In the genomic region with DNA sequence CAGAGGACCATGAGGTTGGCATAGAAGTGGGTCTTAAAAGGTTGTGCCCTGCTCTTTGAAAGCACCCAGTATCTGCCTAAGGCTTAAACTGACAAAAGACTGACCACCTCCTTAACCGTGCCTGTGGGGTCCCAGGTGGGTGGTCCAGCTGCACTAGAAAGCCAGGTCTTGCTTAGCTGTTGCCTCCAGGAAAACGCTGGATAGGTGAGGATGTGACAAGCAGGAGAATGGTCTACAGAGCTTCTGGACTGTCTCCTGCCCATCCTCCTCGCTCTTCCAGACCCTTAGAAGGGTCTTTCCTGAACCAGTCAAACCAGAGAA, we compare ENCODE assay signal across 8 mouse cellular contexts. TPM values are rescaled to one million over a fixed set of nuclear protein-coding genes. Genes with fewer than 3 reads are reported as not detected.
DNase-seq lines count a peak whose midpoint lies in the region; ATAC-seq and TF ChIP-seq lines count a peak whose summit lies in the region.
"Had no signal": no experiment of that assay in that cellular context is flagged by ENCODE, and none has a peak within 500 bp of the region (broad histone marks: within the 10 kb centered on the region; RNA-seq: fewer than 3 reads in every experiment).

No protein-coding gene starts in this region.

- peaks cover 55% of the 10 kb centered on the region for H3K4me1 ChIP-seq in megakaryocyte, embryonic 14.5 days
- peaks cover 26% of the 10 kb centered on the region for H3K4me1 ChIP-seq in forebrain, embryonic 14.5 days (ENCODE audit: control insufficient read depth, insufficient read depth, low read length)
- H3K4me1 ChIP-seq in liver, embryonic 13.5 days (replicated peaks) = peaks cover 63% of the 10 kb centered on the region
- H3K4me1 ChIP-seq in stomach, postnatal 0 days (replicated peaks; ENCODE audit: control insufficient read depth, insufficient read depth) = peaks cover 9% of the 10 kb centered on the region

- ATAC-seq in megakaryocyte, adult 5-6 weeks (ENCODE audit: poor library complexity, severe bottlenecking) = no peak
- ATAC-seq in forebrain, embryonic 14.5 days = no peak
- ATAC-seq in liver, embryonic 13.5 days (ENCODE audit: low read depth) = no peak
- no peak for ATAC-seq in stomach, postnatal 0 days (ENCODE audit: low FRiP score, low TSS enrichment)

- peak overlapping the region; percentile 82 for H3K4me2 ChIP-seq in forebrain, embryonic 14.5 days (ENCODE audit: low read length)
- peak overlapping the region; percentile 82 for H3K4me2 ChIP-seq in liver, embryonic 13.5 days
- peak overlapping the region; percentile 95 for H3K4me2 ChIP-seq in stomach, postnatal 0 days (replicated peaks; ENCODE audit: low read depth)

- peaks cover 39% of the 10 kb centered on the region for H3K36me3 ChIP-seq in megakaryocyte, embryonic 14.5 days (replicated peaks; ENCODE audit: low read length)
- peaks cover 9% of the 10 kb centered on the region for H3K36me3 ChIP-seq in forebrain, embryonic 14.5 days (ENCODE audit: control insufficient read depth, insufficient read depth, low read length)
- peaks cover 43% of the 10 kb centered on the region for H3K36me3 ChIP-seq in liver, embryonic 13.5 days
- H3K36me3 ChIP-seq in stomach, postnatal 0 days (ENCODE audit: control insufficient read depth, insufficient read depth, low read length) = peaks cover 2% of the 10 kb centered on the region

- no peak for TF ChIP-seq EP300 in stomach, postnatal 0 days (optimal IDR thresholded peaks at IDR 0.05)

- H3K27me3 ChIP-seq in megakaryocyte, embryonic 14.5 days (replicated peaks) = no peaks in the 10 kb centered on the region
- H3K27me3 ChIP-seq in forebrain, embryonic 14.5 days (replicated peaks; ENCODE audit: control insufficient read depth, insufficient read depth, low read length) = no peaks in the 10 kb centered on the region
- H3K27me3 ChIP-seq in liver, embryonic 13.5 days = no peaks in the 10 kb centered on the region
- no peaks in the 10 kb centered on the region for H3K27me3 ChIP-seq in stomach, postnatal 0 days (ENCODE audit: control insufficient read depth, insufficient read depth, low read length)

- no peak for DNase-seq in forebrain, embryonic 14.5 days (ENCODE audit: low spot score)
- DNase-seq in liver, embryonic 13.5 days = no peak
- no peak for DNase-seq in stomach, postnatal 0 days (ENCODE audit: low spot score)
- DNase-seq in urinary bladder, postnatal 14 days (ENCODE audit: low spot score) = no peak
- no peak for DNase-seq in cerebellum, adult 9-10 months
- DNase-seq: left cerebral cortex, postnatal 4 days had no signal

- H3K27ac ChIP-seq in forebrain, embryonic 14.5 days (ENCODE audit: low read depth, low read length) = no peak overlapping the region
- H3K27ac ChIP-seq in liver, embryonic 13.5 days = peak overlapping the region; percentile 98
- H3K27ac ChIP-seq in stomach, postnatal 0 days (replicated peaks) = peak overlapping the region; percentile 82

- peak overlapping the region; percentile 97 for H3K4me3 ChIP-seq in megakaryocyte, embryonic 14.5 days (replicated peaks)
- H3K4me3 ChIP-seq in forebrain, embryonic 14.5 days (ENCODE audit: low read depth, low read length) = peak overlapping the region; percentile 60
- H3K4me3 ChIP-seq in liver, embryonic 13.5 days (replicated peaks) = peak overlapping the region; percentile 92
- H3K4me3 ChIP-seq in stomach, postnatal 0 days (ENCODE audit: low read depth, low read length) = peak overlapping the region; percentile 62

- WGBS in forebrain, embryonic 14.5 days = 8% methylated on average over 3 of the region's 3 CpGs
- 26% methylated on average over 3 of the region's 3 CpGs for WGBS in liver, embryonic 13.5 days (ENCODE audit: insufficient replicate concordance)
- WGBS in stomach, postnatal 0 days = 31% methylated on average over 3 of the region's 3 CpGs

- TF ChIP-seq CTCF in stomach, postnatal 0 days (IDR thresholded peaks at IDR 0.05; ENCODE audit: low read depth) = no peak

- peak overlapping the region; percentile 78 for H3K9ac ChIP-seq in forebrain, embryonic 14.5 days (ENCODE audit: low read length)
- H3K9ac ChIP-seq in liver, embryonic 13.5 days = peak overlapping the region; percentile 97
- peak overlapping the region; percentile 74 for H3K9ac ChIP-seq in stomach, postnatal 0 days (ENCODE audit: low read length)

- no peaks in the 10 kb centered on the region for H3K9me3 ChIP-seq in megakaryocyte, embryonic 14.5 days
- no peaks in the 10 kb centered on the region for H3K9me3 ChIP-seq in forebrain, embryonic 14.5 days (replicated peaks; ENCODE audit: control insufficient read depth, low read length)
- no peaks in the 10 kb centered on the region for H3K9me3 ChIP-seq in liver, embryonic 13.5 days (replicated peaks)
- H3K9me3 ChIP-seq in stomach, postnatal 0 days (ENCODE audit: control insufficient read depth, low read length) = no peaks in the 10 kb centered on the region

RNA-seq across cellular contexts. Expression of gene Spef1, which starts 0.5 kb away (rescaled TPM):
- 1.5 and 1.7 TPM in 2 replicates for polyA plus RNA-seq in megakaryocyte, embryonic 14.5 days (2012; ENCODE audit: insufficient read depth, low replicate concordance)
- 1.5 and 1.8 TPM in 2 replicates for total RNA-seq in megakaryocyte, adult 5-6 weeks (2015)
- 2.4 and 3.3 TPM in 2 replicates for total RNA-seq in megakaryocyte, adult 5-6 weeks (2017)
- polyA plus RNA-seq in forebrain, embryonic 14.5 days (2014; fragmentation: Nextera tagmentation; extraction: Ambion mirVana) = 10.1 and 11.8 TPM in 2 replicates
- polyA plus RNA-seq in liver, embryonic 13.5 days (2015; fragmentation: Nextera tagmentation; extraction: Ambion mirVana) = 1.1 and 1.2 TPM in 2 replicates
- 2.5 and 2.9 TPM in 2 replicates for polyA plus RNA-seq in stomach, postnatal 0 days (2015; fragmentation: Nextera tagmentation; extraction: Ambion mirVana)

RNA-seq across cellular contexts. Expression of gene Cdc25b, which starts 0.8 kb away (rescaled TPM):
- 10.8 and 13.1 TPM in 2 replicates for polyA plus RNA-seq in megakaryocyte, embryonic 14.5 days (2012; ENCODE audit: insufficient read depth, low replicate concordance)
- total RNA-seq in megakaryocyte, adult 5-6 weeks (2015) = 21.5 and 25.5 TPM in 2 replicates
- 29.1 and 35.0 TPM in 2 replicates for total RNA-seq in megakaryocyte, adult 5-6 weeks (2017)
- 30.0 and 32.0 TPM in 2 replicates for polyA plus RNA-seq in forebrain, embryonic 14.5 days (2014; fragmentation: Nextera tagmentation; extraction: Ambion mirVana)
- 171 and 201 TPM in 2 replicates for polyA plus RNA-seq in liver, embryonic 13.5 days (2015; fragmentation: Nextera tagmentation; extraction: Ambion mirVana)
- polyA plus RNA-seq in stomach, postnatal 0 days (2015; fragmentation: Nextera tagmentation; extraction: Ambion mirVana) = 38.7 and 39.5 TPM in 2 replicates

RNA-seq across cellular contexts. Expression of gene Cenpb, which starts 7.7 kb away (rescaled TPM):
- polyA plus RNA-seq in megakaryocyte, embryonic 14.5 days (2012; ENCODE audit: insufficient read depth, low replicate concordance) = 147 and 259 TPM in 2 replicates
- 7.7 and 8.7 TPM in 2 replicates for total RNA-seq in megakaryocyte, adult 5-6 weeks (2015)
- total RNA-seq in megakaryocyte, adult 5-6 weeks (2017) = 15.6 and 16.8 TPM in 2 replicates
- 9.3 and 9.7 TPM in 2 replicates for polyA plus RNA-seq in forebrain, embryonic 14.5 days (2014; fragmentation: Nextera tagmentation; extraction: Ambion mirVana)
- polyA plus RNA-seq in liver, embryonic 13.5 days (2015; fragmentation: Nextera tagmentation; extraction: Ambion mirVana) = 3.5 and 4.5 TPM in 2 replicates
- 12.2 and 13.9 TPM in 2 replicates for polyA plus RNA-seq in stomach, postnatal 0 days (2015; fragmentation: Nextera tagmentation; extraction: Ambion mirVana)

RNA-seq across cellular contexts. Expression of gene Ap5s1, which starts 19.3 kb away (rescaled TPM):
- polyA plus RNA-seq in megakaryocyte, embryonic 14.5 days (2012; ENCODE audit: insufficient read depth, low replicate concordance) = 7.7 and 14.6 TPM in 2 replicates
- total RNA-seq in megakaryocyte, adult 5-6 weeks (2015) = 13.6 and 14.0 TPM in 2 replicates
- total RNA-seq in megakaryocyte, adult 5-6 weeks (2017) = 8.4 and 13.5 TPM in 2 replicates
- 29.9 and 30.3 TPM in 2 replicates for polyA plus RNA-seq in forebrain, embryonic 14.5 days (2014; fragmentation: Nextera tagmentation; extraction: Ambion mirVana)
- 18.1 and 19.7 TPM in 2 replicates for polyA plus RNA-seq in liver, embryonic 13.5 days (2015; fragmentation: Nextera tagmentation; extraction: Ambion mirVana)
- polyA plus RNA-seq in stomach, postnatal 0 days (2015; fragmentation: Nextera tagmentation; extraction: Ambion mirVana) = 22.0 and 24.6 TPM in 2 replicates

RNA-seq across cellular contexts. Expression of gene 1700037H04Rik, which starts 27.7 kb away (rescaled TPM):
- polyA plus RNA-seq in megakaryocyte, embryonic 14.5 days (2012; ENCODE audit: insufficient read depth, low replicate concordance) = 322 and 610 TPM in 2 replicates
- 21.5 and 31.3 TPM in 2 replicates for total RNA-seq in megakaryocyte, adult 5-6 weeks (2015)
- 15.5 and 22.7 TPM in 2 replicates for total RNA-seq in megakaryocyte, adult 5-6 weeks (2017)
- polyA plus RNA-seq in forebrain, embryonic 14.5 days (2014; fragmentation: Nextera tagmentation; extraction: Ambion mirVana) = 110 and 112 TPM in 2 replicates
- polyA plus RNA-seq in liver, embryonic 13.5 days (2015; fragmentation: Nextera tagmentation; extraction: Ambion mirVana) = 124 and 129 TPM in 2 replicates
- polyA plus RNA-seq in stomach, postnatal 0 days (2015; fragmentation: Nextera tagmentation; extraction: Ambion mirVana) = 42.6 and 43.6 TPM in 2 replicates
